In the genomic region with DNA sequence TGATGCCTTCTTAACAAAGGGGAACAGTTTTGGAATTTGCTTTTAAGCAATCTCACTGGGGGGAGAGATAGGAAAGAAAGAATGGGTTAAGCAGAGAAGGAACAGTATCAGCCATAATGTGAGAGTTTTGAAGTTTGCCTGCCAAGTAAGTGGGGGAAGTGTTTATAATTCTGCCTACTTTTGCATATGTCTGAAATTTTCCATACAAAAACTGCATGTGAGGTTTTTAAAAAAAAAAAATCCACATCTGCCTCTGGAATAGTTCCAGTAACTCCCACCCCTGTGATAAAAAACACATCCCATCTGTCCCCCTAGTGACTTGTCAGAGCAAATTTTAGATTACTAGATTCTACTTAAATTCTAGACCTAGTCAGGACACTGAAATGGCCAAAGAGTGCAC, we compare ENCODE assay signal across 30 mouse cellular contexts.
DNase-seq lines count a peak whose midpoint lies in the region; ATAC-seq lines count a peak whose summit lies in the region.
"Had no signal": no experiment of that assay in that cellular context is flagged by ENCODE, and none has a peak within 500 bp of the region (broad histone marks: within the 10 kb centered on the region; RNA-seq: fewer than 3 reads in every experiment).

No protein-coding gene starts in this region.

- H3K9ac ChIP-seq in embryonic facial prominence, embryonic 14.5 days (ENCODE audit: low read depth, low read length) = no peak overlapping the region
- H3K9ac ChIP-seq: embryonic facial prominence, embryonic 12.5 days; forebrain, embryonic 12.5 days; forebrain, postnatal 0 days; heart, embryonic 13.5 days; hindbrain, embryonic 14.5 days had no signal

- no peaks in the 10 kb centered on the region for H3K36me3 ChIP-seq in embryonic facial prominence, embryonic 14.5 days (ENCODE audit: control insufficient read depth, insufficient read depth, low read length)
- no peaks in the 10 kb centered on the region for H3K36me3 ChIP-seq in embryonic facial prominence, embryonic 10.5 days (replicated peaks)
- H3K36me3 ChIP-seq: embryonic facial prominence, embryonic 12.5 days; forebrain, embryonic 12.5 days; heart, embryonic 10.5 days; heart, embryonic 13.5 days had no signal

- H3K27ac ChIP-seq in embryonic facial prominence, embryonic 14.5 days (replicated peaks; ENCODE audit: low read depth, low read length) = no peak overlapping the region
- no peak overlapping the region for H3K27ac ChIP-seq in embryonic facial prominence, embryonic 10.5 days (replicated peaks)
- H3K27ac ChIP-seq: embryonic facial prominence, embryonic 12.5 days; forebrain, embryonic 12.5 days; heart, adult 2 months; heart, embryonic 10.5 days; heart, embryonic 13.5 days; hindbrain, embryonic 14.5 days; hindbrain, postnatal 0 days had no signal

- no peaks in the 10 kb centered on the region for H3K27me3 ChIP-seq in embryonic facial prominence, embryonic 14.5 days (replicated peaks; ENCODE audit: control insufficient read depth, insufficient read depth, low read length)
- H3K27me3 ChIP-seq in embryonic facial prominence, embryonic 10.5 days (replicated peaks; ENCODE audit: low read depth, poor library complexity, severe bottlenecking) = no peaks in the 10 kb centered on the region
- H3K27me3 ChIP-seq: embryonic facial prominence, embryonic 12.5 days; forebrain, embryonic 12.5 days; heart, embryonic 13.5 days had no signal

- peak; percentile 42 for DNase-seq in embryonic facial prominence, embryonic 14.5 days (ENCODE audit: low spot score)
- DNase-seq in embryonic facial prominence, embryonic 10.5 days (ENCODE audit: low spot score) = no peak
- peak; percentile 50 to 71 for DNase-seq in frontal cortex, adult 2 months (ENCODE audit: extremely low spot score in 1 of 2, low spot score in 1 of 2)
- no peak for DNase-seq in frontal cortex, postnatal 14 days (ENCODE audit: low spot score in 2 of 2)
- DNase-seq in right cerebral cortex, adult 18-20 months = peak; percentile 38
- DNase-seq in right cerebral cortex, postnatal 4 days = no peak
- DNase-seq in gastrocnemius, adult 8-10 months (ENCODE audit: low spot score in 2 of 2) = no peak
- DNase-seq in layer of hippocampus, adult 9-11 months = no peak
- DNase-seq: adrenal gland, adult 8-10 months; adrenal gland, postnatal 25 days; cerebellum, adult 11 months; cerebellum, adult 2 months; cerebellum, postnatal 10 days; cerebellum, postnatal 36 days; forebrain, postnatal 0 days; gastrocnemius, postnatal 10 days; gastrocnemius, postnatal 36 days; heart, adult 2 months; heart, postnatal 14 days; heart, postnatal 4 days had no signal

- H3K4me3 ChIP-seq in embryonic facial prominence, embryonic 14.5 days (ENCODE audit: low read depth, low read length) = no peak overlapping the region
- no peak overlapping the region for H3K4me3 ChIP-seq in embryonic facial prominence, embryonic 10.5 days
- H3K4me3 ChIP-seq: embryonic facial prominence, embryonic 12.5 days; erythroblast, embryonic 14.5 days; forebrain, embryonic 12.5 days; heart, adult 2 months; heart, embryonic 10.5 days; heart, embryonic 13.5 days had no signal

- no peak for ATAC-seq in embryonic facial prominence, embryonic 14.5 days (ENCODE audit: low read depth)
- ATAC-seq: activated CD4-positive, CD25-positive, alpha-beta regulatory T cell, adult 4 months; forebrain, postnatal 0 days; hindbrain, postnatal 0 days; inflammation-experienced regulatory T-cells, adult 6 months; intestine, embryonic 16.5 days had no signal

- no peaks in the 10 kb centered on the region for H3K9me3 ChIP-seq in embryonic facial prominence, embryonic 14.5 days (ENCODE audit: control insufficient read depth, low read length)
- H3K9me3 ChIP-seq in embryonic facial prominence, embryonic 10.5 days = no peaks in the 10 kb centered on the region
- H3K9me3 ChIP-seq: embryonic facial prominence, embryonic 12.5 days; forebrain, embryonic 12.5 days; heart, embryonic 10.5 days; heart, embryonic 13.5 days had no signal

- no peak overlapping the region for H3K4me2 ChIP-seq in embryonic facial prominence, embryonic 14.5 days (ENCODE audit: low read depth, low read length)
- H3K4me2 ChIP-seq: embryonic facial prominence, embryonic 12.5 days; forebrain, embryonic 12.5 days; heart, embryonic 13.5 days; hindbrain, embryonic 14.5 days had no signal

- H3K4me1 ChIP-seq in embryonic facial prominence, embryonic 14.5 days (ENCODE audit: control insufficient read depth, insufficient read depth, low read length) = no peaks in the 10 kb centered on the region; the same call in 1 of the 2 replicates
- H3K4me1 ChIP-seq in embryonic facial prominence, embryonic 10.5 days = no peaks in the 10 kb centered on the region
- H3K4me1 ChIP-seq: embryonic facial prominence, embryonic 12.5 days; forebrain, embryonic 12.5 days; heart, embryonic 10.5 days; heart, embryonic 13.5 days had no signal

Comparison
In these comparisons a context has a peak if more than half of its experiments do, and no peak if none do; other contexts are left out.
1. DNase-seq: peak in embryonic facial prominence, embryonic 14.5 days (single experiment), frontal cortex, adult 2 months (2 of 2) and right cerebral cortex, adult 18-20 months (single experiment); none in embryonic facial prominence, embryonic 10.5 days (single experiment), frontal cortex, postnatal 14 days (0 of 2), right cerebral cortex, postnatal 4 days (single experiment), gastrocnemius, adult 8-10 months (0 of 2) and layer of hippocampus, adult 9-11 months (single experiment).